Mouse (Mus musculus) urinary bladder, postnatal 14 days (tissue): ENCODE measurements at regions not wholly inside any gene's neighbourhood (a gene's known extent, or its start where the extent isn't known, plus 50 kb on each side); places are given as distances from the start of the nearest gene placed in this dataset.

ENCODE experiments used
- DNase-seq: peaks from one replicate; pipeline ENCODE4 v3.0.0; 2021; ENCODE audit warnings: low spot score

- DNase-seq: no peak
Observed at GRCm38 (mm10) chr1:158161533-158161932, 194.6 kb downstream of the Brinp2 start.

GRCm38 (mm10) chr1:158163411-158163810, 192.7 kb downstream of the Brinp2 start:
- no peak for DNase-seq

- no peak for DNase-seq
Observed at GRCm38 (mm10) chr1:158170006-158170405, 186.1 kb downstream of the Brinp2 start.

- DNase-seq: no peak
Observed at GRCm38 (mm10) chr1:158180095-158180494, 176.0 kb downstream of the Brinp2 start.

- no peak for DNase-seq
Observed at GRCm38 (mm10) chr1:158181296-158181695, 174.8 kb downstream of the Brinp2 start.

- DNase-seq: no peak
Observed at GRCm38 (mm10) chr1:158187651-158188050, 168.5 kb downstream of the Brinp2 start.

- no peak for DNase-seq
Observed at GRCm38 (mm10) chr1:158192841-158193551, 163.1 kb downstream of the Brinp2 start.

- DNase-seq: no peak
Observed at GRCm38 (mm10) chr1:158193968-158194565, 162.1 kb downstream of the Brinp2 start.
